Mouse (Mus musculus) gastrocnemius, postnatal 36 days (tissue): Measurements from ENCODE around the gene Herc2. TPM values are rescaled to one million over a fixed set of nuclear protein-coding genes. Genes with fewer than 3 reads are reported as not detected.

ENCODE experiments used
- DNase-seq, 2 experiments: peaks; one replicate each; pipeline ENCODE4 v3.0.0; 2022
- intact Hi-C: fragments of 180-260 bp; cut with DNase I; formaldehyde crosslinking; loops from one replicate; pipeline ENCODE4 v1.15.1; 2025
- total RNA-seq, 2 experiments: library from RNA; stranded (reverse); gene quantifications; 2 replicates each; pipeline ENCODE4 v1.2.3; 2021

The Herc2 gene
- total RNA-seq, 2 experiments from 2014 or later = 38.2 to 48.0 TPM

GRCm38 (mm10) chr7:56168713-56169112 lies 118.7 kb downstream of the Herc2 start:
- intact Hi-C loops = no loop called here
- no peak for DNase-seq

DNA sequence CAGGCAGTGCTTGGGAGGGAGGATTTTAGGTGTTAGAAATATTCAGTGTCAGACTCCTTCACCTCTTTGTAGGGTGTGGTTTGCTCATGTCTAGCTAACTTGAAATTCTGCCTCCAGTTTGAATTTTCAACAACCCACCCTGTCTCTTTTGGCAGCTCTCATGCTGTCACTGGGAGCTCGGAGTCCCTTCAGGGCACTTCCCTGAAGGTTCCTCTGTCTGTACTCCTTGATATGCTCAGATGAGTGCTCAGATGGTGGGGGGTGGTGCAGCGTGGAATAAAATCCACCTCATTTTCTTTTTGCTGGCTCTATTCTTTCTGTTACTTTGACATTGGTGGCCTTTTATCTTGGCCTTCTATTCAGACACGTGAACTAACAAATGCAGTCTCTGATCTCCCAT lies 127.4 kb downstream of the Herc2 start:
- intact Hi-C loops = no loop called here
- DNase-seq = no peak

- intact Hi-C loops = no loop called here
- DNase-seq = no peak
Observed at GRCm38 (mm10) chr7:56191041-56191440, 141.0 kb downstream of the Herc2 start.

- no peak for DNase-seq
- intact Hi-C loops = no loop called here
Observed at GRCm38 (mm10) chr7:56191661-56192060, 141.7 kb downstream of the Herc2 start.

DNA sequence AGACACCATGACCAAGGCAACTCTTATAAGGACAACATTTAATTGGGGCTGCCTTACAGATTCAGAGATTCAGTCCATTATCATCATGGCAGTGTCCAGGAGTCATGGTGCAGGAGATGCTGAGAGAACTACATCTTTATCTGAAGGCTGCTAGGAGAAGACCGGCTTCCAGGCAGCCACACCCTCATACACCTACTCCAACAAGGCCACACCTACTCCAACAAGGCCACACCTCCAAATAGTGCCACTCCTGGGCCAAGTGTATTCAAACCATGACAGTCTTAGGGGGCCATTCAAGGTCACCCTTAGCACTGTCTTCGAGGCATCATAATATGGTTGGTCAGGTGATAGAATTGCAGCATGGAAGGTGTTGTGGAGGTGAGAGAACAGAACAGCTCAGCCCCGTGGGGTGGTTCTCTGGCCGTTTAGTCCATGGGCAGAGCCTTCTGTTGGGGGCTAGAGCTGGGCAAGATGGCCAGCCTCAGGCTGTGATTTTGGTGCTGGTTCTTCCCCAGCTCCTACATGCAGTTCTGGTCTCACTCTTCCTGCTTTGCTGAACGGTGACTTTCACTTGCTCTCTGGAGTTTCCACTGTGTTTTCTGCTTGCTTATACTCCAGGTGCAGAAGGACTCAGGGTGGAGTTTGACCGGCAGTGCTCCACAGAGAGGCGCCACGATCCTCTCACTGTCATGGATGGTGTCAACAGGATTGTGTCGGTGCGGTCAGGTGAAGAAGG lies 151.7 kb downstream of the Herc2 start:
- intact Hi-C loops = loop anchor here (5.0 kb wide), 1 partner anchor 394 kb away; no protein-coding TSS in a partner anchor
- DNase-seq = no peak

DNA sequence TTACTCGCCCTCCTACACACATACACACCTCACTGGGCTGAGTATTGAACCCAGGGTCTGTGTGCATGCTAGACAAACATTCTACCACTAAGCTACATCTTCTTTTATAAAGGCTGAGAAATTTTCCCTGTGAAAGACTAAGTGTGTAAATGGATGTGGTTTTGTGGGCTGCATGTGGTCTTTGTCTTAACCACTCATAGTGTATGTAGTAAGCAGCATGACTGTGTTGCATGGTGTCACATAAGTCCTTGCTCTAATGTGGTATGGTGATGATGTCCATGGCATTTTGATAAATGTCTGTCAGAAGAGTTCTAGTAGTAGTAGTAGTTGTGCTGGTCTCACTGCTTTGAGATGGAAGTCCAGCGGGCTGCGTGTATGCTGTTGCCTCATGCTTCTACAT lies 152.8 kb downstream of the Herc2 start:
- DNase-seq = no peak
- intact Hi-C loops = loop anchor here (5.0 kb wide), 1 partner anchor 396 kb away; no protein-coding TSS in a partner anchor

GRCm38 (mm10) chr7:56203286-56203685 lies 153.3 kb downstream of the Herc2 start:
- DNase-seq = no peak

GRCm38 (mm10) chr7:56204877-56205276 lies 154.9 kb downstream of the Herc2 start:
- intact Hi-C loops = loop anchor here (5.0 kb wide), 1 partner anchor 398 kb away; no protein-coding TSS in a partner anchor
- no peak for DNase-seq

More at GRCm38 (mm10) chr7:56203286-56203685, 153.3 kb downstream of the Herc2 start:
- intact Hi-C loops = loop anchor here (5.0 kb wide), 1 partner anchor 396 kb away; no protein-coding TSS in a partner anchor

- intact Hi-C loops = loop anchor here (5.0 kb wide), 1 partner anchor 89 kb away; no protein-coding TSS in a partner anchor
Observed at GRCm38 (mm10) chr7:56220811-56221210, 170.8 kb downstream of the Herc2 start.

DNA sequence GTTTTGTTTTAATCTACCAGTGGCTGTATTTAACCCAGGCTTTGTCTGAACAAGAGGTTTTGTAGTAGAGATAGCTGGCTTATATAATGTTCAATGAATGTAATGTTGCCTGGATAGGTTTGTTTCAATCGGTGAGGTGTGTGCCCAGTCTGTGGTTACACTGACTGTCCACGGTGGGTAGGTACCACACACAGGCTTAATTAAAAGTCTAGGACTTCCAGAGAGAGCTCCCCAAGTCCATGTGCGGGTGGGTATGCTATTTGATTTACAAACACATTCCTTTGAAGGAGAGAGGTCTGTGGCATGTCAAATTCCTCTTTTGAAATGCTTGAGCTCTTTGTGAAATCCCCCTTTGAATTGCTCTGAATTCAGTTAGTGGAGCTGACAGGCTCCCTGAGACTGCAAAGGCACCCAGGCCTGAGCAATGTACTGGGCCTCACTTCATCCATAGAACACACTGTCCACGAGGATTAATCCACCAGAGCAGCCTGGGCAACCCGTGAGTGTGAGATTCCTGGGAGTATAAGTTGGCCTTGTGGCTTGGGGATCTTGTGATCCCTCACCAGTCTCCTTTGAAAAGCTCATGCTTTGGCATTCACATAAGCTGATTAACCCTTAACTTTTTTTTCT lies 185.9 kb downstream of the Herc2 start:
- DNase-seq = no peak
- intact Hi-C loops = no loop called here

More at GRCm38 (mm10) chr7:56220811-56221210, 170.8 kb downstream of the Herc2 start:
- DNase-seq = no peak

DNA sequence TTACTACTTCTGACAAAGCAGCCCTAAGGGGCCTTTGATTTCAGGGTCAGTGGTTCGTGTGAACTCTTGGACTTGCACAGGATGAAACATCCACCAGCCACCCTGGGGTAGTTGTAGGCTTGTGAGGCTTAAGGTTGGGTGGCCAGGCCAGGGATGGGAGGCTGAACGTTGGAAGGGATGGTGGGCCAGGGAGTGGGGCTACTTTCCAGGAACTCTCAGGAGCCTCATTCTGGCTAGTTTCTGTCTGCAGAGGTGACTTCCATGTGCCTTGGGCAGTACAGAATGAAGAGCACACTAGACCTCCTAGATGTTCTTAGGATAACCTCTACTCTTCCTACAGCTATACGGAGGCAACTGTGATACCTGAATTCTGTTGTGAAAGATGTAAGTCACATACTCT lies 186.6 kb downstream of the Herc2 start:
- intact Hi-C loops = no loop called here
- DNase-seq = no peak

GRCm38 (mm10) chr7:56239543-56239942 lies 189.5 kb downstream of the Herc2 start, which contains the start of gene Oca2:
Gene Oca2 (plus strand): TSS chr7:56239760.
- intact Hi-C loops = no loop called here
- no peak for DNase-seq

- intact Hi-C loops = no loop called here
- no peak for DNase-seq
Observed at GRCm38 (mm10) chr7:56254568-56254967, 204.6 kb downstream of the Herc2 start.

- DNase-seq = no peak
- intact Hi-C loops = no loop called here
Observed at GRCm38 (mm10) chr7:56257875-56258441, 208.0 kb downstream of the Herc2 start.

- intact Hi-C loops = no loop called here
- no peak for DNase-seq
Observed at GRCm38 (mm10) chr7:56277506-56277905, 227.5 kb downstream of the Herc2 start.

Other genes starting within 250 kb of the Herc2 start
- 10 to 100 TPM; 19.7 to 21.4 TPM for gene Cyfip1, start 208.5 kb upstream of the Herc2 start, total RNA-seq
- gene Nipa2, start 87.7 kb upstream of the Herc2 start, total RNA-seq = 10 to 100 TPM; 31.2 to 32.2 TPM
- gene Nipa1, start 30.2 kb upstream of the Herc2 start, total RNA-seq = 1 to 10 TPM; 2.1 to 2.5 TPM
- not detected for gene Oca2, start 189.6 kb downstream of the Herc2 start, total RNA-seq